Mouse (Mus musculus): ENCODE results near the gene Notch4.

Gene Notch4

DNA sequence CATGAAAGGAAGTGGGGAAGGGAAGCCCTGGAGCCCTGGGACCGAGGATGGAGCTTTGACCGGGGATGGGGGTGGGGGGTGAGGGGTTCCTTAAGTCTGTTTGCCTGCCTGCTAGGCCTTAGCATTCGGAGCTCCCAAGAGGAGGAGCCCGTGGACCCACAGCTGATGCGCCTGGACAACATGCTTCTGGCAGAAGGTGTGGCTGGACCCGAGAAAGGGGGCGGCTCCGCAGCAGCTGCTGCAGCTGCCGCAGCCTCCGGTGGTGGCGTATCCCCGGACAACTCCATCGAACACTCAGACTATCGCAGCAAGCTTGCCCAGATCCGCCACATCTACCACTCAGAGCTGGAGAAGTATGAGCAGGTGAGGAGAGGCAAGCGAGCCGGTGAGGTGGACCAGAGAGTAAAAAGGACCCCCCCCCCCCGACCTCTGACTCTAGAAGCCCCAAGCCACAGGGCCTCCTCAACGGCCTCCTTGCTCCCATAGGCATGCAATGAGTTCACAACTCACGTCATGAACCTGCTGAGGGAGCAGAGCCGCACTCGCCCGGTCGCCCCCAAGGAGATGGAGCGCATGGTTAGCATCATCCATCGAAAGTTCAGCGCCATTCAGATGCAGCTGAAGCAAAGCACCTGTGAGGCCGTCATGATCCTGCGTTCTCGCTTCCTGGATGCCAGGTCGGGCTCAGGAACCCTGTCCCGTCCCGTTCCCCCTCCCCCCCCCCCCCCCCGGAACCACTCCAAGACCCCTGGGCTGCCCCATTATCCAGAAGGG lies 29.9 kb downstream of the Notch4 start:
- DNase-seq (ENCODE audit: low spot score) = peak; percentile 83

GRCm38 (mm10) chr17:34596098-34596497 lies 32.0 kb downstream of the Notch4 start:
- DNase-seq (ENCODE audit: low spot score) = no peak

GRCm38 (mm10) chr17:34597566-34598095 lies 33.6 kb downstream of the Notch4 start, which contains the start of gene Ager:
Ager (plus strand) TSS chr17:34597862.
- DNase-seq (ENCODE audit: low spot score) = no peak

DNA sequence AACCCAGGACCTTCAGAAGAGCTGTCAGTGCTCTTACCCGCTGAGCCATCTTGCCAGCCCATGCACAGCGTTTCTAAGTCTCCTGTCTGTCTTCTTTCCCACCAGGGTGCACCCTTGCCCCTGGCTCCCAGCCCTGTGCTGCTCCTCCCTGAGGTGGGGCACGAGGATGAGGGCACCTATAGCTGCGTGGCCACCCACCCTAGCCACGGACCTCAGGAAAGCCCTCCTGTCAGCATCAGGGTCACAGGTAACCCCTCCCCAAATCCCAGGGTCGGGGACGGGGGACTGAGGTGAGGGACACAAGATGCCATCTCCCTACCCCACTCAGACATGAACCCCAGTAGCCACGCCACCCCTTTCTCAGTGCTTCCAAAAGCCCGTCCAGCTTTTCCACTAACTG lies 35.8 kb downstream of the Notch4 start:
- no peak for DNase-seq (ENCODE audit: low spot score)

GRCm38 (mm10) chr17:34601796-34602195 lies 37.7 kb downstream of the Notch4 start:
- DNase-seq (ENCODE audit: low spot score) = no peak

- DNase-seq (ENCODE audit: low spot score) = peak; percentile 100
These were observed 39.5 kb downstream of the Notch4 start, which contains the start of gene Rnf5 for GRCm38 (mm10) chr17:34603375-34604060. Rnf5 (minus strand) TSS chr17:34603690.

- DNase-seq (ENCODE audit: low spot score) = peak; percentile 100
These were observed 40.0 kb downstream of the Notch4 start, which contains the start of gene Agpat1 for GRCm38 (mm10) chr17:34604061-34604508. Agpat1 (plus strand) TSS chr17:34604262.

DNA sequence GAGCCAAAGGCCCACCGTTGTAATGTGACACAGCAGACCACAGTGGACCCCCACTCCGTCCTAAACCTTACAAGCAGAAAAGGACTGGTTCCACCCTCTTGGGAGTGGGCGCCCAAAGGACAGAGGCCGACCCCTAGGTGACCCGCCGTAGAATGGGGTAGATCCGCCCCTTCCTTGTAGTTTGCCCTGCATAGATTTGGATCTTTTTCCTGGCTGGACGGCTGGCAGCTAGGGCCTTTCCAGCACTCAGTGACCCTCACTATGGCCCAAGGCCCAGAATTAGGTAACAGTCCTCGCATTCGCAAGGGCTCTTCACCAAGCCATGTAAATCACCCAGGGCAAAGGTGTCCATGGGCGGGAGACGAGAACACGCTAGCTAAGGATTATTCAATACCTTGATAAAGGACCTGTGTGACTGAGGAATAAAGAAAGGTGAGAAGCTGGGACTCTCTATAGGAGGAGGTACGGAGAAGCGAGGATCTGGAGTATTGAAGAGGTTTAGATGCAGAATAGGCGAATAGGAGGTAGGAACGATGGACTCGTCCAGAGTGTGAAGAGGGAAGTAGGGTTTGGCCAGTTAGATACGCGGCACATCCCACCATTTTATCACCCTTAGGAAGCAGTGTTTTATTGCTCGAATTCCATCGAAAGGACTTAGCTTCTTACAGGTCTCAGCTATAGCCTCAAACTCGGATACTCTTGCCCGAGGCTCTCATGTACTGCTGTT lies 40.6 kb downstream of the Notch4 start:
- DNase-seq (ENCODE audit: low spot score) = peak; percentile 74

DNA sequence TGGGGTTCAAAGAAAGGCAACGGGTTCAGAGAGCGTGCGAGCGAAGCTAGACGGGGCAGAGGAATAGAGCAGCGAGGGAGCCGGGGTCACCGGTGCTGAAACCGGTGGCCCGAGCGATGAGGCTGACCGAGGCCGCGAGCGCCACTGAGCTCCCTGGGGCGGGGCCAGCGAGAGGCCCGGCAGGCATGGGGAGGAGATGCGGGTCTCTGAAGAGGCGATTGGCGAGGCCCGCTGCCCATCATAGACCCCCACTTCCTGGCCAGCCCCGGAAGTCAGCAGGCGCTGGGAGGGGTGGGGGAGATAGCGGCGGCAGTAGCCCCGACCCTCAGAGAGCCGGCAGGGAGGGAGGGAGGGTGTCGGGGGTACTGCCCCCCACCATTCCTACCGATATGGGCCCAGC lies 41.5 kb downstream of the Notch4 start:
- peak; percentile 97 for DNase-seq (ENCODE audit: low spot score)

DNA sequence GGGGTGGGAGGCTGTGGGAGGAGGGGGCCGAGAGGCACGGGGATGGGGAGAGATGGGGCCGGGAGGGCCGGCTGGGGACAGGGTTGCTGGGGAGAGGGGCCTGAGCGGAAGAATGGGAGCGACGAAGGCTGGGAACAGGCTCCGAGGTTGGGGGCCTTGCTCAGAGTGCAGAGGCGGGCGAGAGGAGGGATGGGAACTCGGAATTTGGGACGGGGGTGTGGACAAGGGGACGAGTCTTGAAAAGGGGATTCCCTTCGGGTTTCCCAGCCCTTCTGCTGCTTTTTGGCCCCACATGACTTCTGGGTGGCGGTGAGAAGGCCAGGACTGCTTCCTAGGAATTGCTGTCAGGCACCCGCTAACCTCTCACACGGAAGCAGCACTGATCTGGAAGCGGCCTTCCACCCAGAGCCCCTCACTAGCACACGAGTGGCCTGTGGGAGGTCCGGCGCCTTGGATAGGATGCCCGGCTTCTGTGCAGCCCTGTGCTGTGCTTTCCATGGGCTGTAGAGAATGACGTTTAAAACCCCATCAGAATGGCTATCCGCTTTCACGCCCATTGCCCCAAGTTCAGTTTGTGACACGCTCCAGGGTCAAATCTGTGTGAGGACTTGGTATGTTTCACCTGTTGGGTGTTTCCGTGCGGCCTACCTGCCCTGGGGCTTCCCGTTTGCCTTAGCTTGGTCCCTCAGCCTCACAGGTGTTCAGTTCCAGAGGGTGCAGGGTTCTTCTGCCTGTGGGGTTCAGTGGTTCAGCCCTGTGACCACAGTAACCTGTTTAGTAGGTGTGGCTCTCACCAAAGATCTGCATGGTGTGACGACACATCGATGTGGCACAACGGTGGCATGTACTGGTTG lies 42.3 kb downstream of the Notch4 start:
- DNase-seq (ENCODE audit: low spot score) = peak; percentile 56

DNA sequence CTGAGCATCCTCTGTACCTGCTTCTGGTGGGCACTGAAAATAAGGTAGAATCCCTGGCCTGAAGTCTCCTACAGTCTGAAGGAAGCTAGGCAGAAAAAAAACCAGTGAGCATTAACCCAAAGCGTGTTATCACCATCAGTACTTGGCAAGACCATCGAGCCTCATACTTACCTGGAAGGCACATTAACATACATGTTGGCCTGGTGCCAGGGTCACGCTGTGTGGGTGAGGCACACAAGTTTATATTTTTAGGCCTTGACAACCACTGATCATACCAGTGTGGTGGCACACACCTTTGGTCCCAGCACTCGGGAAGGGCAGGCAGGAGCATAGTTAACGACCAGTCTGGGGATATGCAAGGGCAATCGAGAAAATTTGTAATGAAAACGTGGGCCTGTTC lies 43.9 kb downstream of the Notch4 start:
- no peak for DNase-seq (ENCODE audit: low spot score)

DNA sequence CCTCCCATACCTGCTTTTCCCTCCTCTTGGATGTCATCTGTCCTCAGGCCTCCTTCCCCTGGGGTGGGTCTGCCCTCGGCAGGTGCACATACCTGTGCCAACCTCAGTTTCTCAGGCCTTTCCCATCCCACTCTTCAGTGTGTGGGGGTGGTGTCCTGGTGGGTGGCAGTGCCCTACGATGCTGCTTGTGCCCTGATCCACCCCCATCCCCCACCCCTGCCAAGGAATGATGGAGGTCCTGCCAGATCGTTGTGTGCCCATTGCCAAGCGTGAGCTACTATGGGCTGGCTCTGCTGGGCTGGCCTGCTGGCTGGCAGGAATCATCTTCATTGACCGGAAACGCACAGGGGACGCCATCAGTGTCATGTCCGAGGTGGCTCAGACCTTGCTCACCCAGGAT lies 47.0 kb downstream of the Notch4 start:
- DNase-seq (ENCODE audit: low spot score) = no peak

- DNase-seq (ENCODE audit: low spot score) = no peak
These were observed 49.1 kb downstream of the Notch4 start for GRCm38 (mm10) chr17:34613054-34613645.

DNA sequence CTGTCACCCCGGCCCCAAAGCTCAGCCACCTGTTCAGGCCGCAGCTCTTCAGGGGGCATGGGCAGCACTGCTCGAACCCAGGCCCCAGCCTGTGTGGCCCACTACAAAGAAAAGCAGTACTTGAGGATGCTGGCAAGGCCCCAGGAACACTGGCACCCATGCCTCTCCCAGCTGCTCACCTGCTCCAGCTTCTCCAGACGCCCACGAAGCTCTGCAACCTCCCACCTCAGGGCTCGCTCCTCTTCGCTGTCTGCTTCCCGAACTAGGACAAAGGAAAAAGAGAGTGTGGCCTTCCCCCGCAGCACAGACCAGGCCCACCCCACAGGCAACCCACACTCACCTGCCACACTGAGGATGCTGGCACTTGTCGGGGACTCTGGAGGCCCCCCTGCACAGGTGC lies 49.8 kb downstream of the Notch4 start:
- DNase-seq (ENCODE audit: low spot score) = no peak

DNA sequence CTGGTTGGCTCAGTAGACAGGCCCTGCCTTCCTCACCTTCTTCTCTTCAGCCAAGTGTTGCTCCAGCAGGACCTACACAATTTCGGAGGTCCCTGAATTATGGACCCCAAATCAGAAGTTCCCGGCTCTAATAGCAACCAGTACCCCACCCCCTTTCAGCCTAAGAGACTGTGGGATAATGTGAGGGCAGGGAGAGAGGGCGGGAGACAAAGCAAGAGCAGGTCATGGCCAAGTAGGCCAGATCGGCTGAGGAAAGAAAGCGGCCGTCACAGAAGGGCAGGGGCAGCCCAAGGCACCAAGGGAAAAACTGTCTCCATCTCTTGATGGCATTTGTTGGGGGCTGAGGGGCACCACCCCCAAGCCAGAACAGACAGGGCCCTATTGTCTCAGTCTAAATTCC lies 51.8 kb downstream of the Notch4 start, which contains the start of gene Egfl8:
Egfl8 (minus strand) TSS at position 101 of the 400 bp plus-strand sequence.
- no peak for DNase-seq (ENCODE audit: low spot score)

- DNase-seq (ENCODE audit: low spot score) = peak; percentile 85
These were observed 54.9 kb downstream of the Notch4 start for GRCm38 (mm10) chr17:34618999-34619398.

DNA sequence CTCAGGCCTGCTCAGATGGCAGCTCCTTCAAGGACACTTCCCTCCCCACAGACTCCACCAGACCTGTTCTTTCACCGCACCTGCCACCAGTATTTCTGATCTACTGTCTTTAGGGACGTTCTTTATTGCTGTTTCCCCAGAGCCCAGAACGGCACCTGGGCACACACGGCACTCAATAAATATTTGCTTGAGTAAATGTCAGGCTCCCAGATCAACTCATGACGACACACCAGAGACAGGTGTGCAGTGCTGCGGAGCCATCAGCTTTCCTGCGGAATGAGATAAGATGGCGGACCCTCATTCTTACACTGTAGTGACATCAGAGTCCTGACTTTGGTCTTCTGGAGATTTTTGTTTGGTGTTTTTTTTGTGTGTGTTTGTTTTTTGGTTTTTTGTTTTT lies 56.9 kb downstream of the Notch4 start:
- DNase-seq (ENCODE audit: low spot score) = no peak

DNA sequence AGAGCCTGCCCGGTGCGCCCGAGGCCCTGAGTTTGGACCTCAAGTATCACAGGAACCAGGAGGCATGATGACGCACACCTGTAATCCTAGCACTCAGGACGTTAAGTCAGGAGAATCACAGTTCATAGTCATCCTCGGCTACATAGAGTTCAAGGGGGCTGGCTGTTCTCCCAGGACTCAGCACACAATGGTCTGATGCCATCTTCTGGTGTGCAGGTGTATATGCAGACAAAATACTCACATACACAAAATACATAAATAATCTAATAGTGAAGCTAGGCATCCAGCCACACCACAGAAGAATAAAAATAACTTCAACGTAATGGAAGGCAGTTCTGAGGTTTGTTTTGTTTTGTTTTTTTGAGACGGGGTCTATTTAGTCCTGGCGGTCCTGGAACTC lies 59.1 kb downstream of the Notch4 start:
- DNase-seq (ENCODE audit: low spot score) = no peak

GRCm38 (mm10) chr17:34624981-34625380 lies 60.9 kb downstream of the Notch4 start:
- no peak for DNase-seq (ENCODE audit: low spot score)

GRCm38 (mm10) chr17:34626062-34626772 lies 62.1 kb downstream of the Notch4 start:
- DNase-seq (ENCODE audit: low spot score) = no peak

Data from MN1 (cell line).